Mouse (Mus musculus): Measurements from ENCODE around the gene Map3k14.

DNA sequence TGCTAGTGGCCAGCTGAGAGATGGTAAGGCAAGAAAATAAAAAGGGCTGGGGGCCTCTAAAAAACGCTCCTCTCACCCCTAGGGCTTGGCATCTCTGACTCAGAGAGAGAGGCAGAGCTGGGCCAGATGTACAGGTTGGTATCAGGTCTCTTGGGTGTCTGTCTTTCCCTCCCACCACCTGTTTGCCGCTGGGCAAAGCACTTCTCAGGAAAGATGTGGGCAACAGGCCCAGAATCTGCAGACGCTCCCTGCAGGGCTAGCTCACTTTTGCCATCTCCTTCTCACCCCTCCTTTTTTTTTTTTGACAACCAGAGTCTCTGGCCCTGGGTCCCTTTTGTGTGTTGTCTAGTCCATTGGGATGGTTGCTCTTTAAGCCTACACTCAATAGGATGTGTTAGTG is 1.6 kb upstream of the Map3k14 start:
- TF ChIP-seq GATA1 (IDR thresholded peaks at IDR 0.05; ENCODE audit: low read length) (no peak), TAL1 (IDR thresholded peaks at IDR 0.05; ENCODE audit: low read length) (no peak)
